Mouse (Mus musculus) induced T-regulatory cell, adult 2 months (primary cell): ENCODE results near the gene Abcg5.

Experiments
- DNase-seq: peaks from one replicate; pipeline ENCODE4 v3.0.0-alpha.2; 2012; ENCODE audit warnings: low read depth

Gene Abcg5

DNA sequence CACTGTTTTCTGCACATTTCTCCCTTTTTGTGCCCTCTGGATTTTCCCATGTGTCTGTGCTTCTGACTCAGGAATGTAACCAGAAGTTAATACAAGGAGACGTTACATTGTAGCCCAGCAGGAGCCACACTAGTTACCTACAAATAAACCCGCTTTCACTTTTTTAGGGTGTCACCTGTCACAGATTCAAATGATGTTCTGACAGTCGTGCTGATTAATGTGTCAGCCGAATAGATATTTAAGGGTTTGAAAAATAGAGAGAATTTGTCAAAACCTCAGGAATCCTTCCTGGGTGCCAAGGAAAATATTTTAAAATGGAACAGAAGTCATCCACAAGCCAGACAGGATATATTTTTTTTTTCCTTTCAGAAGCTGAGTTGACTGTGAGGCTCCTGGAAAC lies 2.5 kb upstream of the Abcg5 start:
- DNase-seq, result no peak

DNA sequence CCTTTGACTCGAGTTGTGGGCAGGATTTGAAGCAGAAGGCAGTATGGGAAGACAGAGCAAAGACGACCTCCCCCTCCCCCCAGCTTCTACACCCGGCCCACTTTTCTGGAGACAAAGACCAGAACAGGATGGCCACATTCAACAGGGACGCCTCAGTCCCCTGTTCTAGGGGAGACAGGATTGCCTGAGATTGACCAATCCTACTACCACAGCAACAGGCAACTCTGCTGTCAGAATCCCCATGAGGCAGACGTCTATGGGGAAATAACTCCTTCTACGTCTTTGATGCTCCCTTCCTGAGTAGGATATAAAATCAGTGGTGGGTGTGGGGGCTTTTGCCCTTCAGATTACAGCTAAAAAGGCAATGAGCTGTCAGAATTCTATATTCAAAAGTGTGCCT lies 1.5 kb upstream of the Abcg5 start:
- DNase-seq, result no peak

DNA sequence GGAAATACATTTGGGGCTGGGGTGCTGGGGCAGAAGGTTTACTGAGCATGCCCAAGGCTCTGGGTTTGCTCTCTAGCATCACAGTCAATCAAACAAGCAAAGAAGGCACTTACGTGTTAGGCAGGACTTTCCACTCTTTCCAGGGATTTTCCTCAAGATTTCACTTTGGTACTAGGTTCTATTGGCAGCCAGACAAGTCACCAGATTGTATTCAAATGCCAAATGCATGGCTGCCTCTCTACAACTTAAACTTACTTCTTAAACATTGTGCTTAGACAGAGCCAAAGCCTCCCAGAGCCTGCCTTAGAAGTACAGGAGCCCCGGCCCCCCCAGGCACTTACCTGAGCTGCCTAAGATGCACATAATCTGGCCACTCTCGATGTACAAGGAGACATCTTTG lies 1.1 kb downstream of the Abcg5 start:
- no peak for DNase-seq

DNA sequence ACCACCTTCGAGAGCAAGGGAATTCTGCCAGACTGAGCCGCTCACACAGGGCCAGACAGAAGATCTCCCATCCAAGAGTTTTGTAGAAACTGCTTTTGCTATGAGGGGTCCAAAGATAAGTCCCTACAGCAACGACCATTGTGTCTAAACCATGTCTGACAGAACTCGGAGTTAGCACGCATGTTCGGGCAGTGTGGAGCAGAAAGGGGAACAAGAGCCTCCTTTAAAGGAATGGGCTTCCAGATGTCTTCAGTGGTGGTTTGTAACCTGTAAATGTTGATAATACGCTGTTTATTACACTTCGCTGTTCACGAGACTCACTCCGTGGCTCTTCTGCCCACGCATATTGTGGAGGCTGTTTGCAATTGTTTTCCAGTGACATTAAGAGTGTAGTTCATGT lies 5.2 kb downstream of the Abcg5 start:
- DNase-seq, result no peak

DNA sequence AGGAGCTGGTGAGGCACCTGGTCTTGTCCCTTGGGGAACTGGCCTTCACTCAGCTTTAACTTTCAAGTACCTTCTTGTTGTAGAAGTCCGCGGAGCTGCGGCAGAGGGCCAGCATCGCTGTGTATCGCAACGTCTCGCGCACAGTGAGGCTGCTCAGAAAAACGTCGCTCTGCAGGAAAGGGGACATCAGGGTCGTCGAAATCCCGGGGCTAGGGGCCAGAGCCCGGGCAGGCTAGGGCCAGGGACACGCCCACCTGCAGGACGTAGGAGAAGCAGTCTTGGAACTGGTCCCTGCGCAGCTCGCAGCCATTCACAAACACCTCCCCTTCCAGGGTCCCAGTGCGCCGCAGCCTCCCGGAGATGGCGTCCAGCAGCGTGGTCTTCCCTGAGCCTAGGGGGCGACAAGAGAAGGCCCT lies 6.9 kb downstream of the Abcg5 start, which contains the start of gene Abcg8:
Abcg8 (plus strand) TSS at position 352 of the 416 bp plus-strand sequence.
- no peak for DNase-seq

DNA sequence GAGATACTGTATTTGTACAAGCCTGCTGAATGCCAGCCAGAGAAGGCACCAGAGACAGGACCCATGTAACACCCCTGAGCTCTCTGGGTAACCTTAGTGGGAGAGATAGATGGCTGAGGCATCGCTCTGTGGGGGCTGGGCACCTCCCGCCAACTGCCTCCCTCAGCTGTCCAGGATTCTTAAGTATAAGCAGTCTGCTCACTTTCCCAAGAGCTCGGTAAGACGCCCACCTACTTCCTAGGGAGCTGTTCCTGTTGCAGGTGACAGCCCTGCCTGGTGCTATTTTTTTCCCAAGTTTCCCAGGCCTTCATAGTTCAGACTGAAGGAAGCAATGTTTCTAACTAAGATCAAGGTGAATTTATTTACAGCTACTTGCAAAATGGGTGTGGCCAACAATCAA lies 7.6 kb downstream of the Abcg5 start:
- no peak for DNase-seq

DNA sequence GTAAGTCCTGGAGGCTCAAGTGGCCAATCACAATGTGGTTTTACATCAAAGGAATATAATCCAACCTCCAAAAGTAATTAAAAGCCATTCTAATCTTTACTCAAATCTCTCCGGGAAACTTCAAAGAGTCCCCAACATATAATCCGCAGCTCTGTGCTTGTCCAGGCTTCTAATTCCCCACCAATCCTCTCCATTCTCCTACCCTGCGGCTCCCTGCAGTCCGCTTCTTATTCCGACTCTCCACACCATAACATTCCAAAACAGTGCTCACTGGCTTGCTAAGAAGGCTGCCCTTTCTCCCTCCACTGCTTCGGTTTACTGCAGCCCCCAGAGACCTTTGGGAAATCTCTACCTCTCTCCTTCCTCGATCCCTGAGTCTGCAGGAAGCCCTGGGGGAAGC lies 8.8 kb downstream of the Abcg5 start:
- no peak for DNase-seq

DNA sequence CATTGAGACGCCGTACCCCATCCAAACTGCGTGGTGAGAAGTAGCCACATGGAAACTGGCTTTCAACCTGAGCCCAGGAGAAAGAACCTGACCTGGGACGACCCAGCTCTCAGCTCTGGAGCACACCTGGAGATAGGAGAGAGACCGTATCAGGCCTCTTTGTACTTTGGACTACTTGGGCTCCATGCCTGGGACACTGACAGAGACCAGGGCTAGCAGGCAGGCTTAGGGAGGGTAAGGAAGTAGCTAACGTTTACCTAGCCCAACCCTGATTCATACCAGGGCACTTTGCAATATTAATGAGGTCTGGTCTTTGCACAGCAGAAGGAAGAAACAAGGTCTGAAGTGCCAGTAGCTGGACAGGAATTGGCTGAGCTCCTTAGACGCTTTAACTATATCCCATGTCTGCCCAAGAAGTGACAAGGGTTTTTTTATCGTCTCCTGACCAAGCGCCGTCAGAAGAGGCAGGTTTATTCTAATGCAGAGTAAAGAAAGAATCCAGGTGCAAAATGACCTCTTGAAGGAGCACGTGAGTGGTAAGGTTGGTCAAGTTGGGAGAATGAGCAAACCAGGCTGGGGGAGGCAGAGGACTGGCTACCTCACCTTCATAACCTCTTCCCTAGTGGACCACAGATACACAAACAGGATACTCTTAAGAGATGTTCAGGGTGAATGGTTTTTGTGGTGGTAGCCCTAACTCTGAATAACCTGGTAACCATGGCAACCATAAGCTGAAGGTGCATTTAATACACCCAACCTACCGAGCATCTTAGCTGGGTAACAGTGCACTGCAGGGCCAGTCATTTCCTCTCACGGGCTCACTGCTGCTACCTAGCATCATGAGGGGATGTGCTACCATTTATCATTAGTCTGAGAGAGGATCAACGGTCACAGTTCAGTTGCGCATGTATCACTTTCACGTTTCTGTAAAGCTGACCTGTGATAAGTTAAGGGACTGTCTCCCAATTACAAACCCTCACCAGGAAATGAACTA lies 10.1 kb downstream of the Abcg5 start:
- no peak for DNase-seq

DNA sequence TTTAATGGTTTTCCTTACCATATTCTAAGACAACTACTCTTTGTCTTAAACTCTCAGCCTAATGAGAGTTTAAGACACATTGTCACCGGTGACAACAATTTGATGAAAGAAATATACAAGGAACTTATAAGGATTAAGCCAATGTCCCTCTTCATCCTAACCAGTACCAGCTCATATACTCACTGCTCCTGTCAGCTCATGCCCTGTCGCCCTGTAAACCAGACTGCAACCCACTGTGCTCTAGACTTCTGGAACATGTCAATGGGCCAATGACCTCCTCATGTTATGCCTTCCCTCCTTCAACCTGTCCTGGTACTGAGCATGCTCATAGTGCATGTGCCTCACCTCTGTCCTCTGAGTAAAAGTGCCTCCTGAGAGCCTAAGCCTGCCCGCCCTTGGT lies 15.0 kb downstream of the Abcg5 start:
- no peak for DNase-seq

DNA sequence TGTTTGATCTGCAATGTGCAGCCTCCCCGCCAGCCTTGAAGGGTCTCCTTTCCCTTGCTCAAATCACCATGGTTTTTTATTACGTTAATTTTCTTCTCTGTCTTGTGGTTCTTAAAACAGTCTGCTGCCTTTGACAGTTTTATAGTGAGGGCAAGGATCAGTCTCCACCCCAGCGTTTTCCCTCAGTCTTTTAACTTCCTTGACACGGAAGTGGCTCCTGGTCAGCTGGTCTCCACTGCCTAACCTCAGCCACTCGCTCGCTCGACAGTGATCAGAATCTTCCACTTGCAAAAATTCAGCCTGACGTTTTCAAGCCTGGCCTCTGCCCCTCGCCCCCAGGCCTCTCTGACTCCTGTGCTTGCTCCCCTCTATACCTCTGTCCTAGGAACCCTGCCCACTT lies 17.1 kb downstream of the Abcg5 start:
- no peak for DNase-seq

DNA sequence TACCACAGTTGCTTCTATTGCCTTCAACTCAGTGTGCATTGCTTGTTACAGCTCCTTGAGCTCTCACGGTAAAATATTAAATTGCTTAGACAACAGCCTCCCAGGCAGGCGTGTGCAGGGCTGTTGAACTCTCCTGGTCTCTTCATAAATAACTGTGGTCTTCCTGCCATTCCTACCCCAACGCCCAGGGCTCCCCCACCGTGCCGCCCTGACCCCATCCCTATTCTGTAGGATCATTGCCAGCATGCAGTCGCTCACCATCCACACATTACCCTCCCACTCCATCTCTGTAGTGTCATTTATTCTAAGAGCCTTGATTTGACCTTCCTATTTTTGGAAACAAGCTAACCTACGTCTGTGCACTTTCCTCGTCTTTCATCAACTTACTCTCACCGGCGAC lies 17.8 kb downstream of the Abcg5 start:
- no peak for DNase-seq

DNA sequence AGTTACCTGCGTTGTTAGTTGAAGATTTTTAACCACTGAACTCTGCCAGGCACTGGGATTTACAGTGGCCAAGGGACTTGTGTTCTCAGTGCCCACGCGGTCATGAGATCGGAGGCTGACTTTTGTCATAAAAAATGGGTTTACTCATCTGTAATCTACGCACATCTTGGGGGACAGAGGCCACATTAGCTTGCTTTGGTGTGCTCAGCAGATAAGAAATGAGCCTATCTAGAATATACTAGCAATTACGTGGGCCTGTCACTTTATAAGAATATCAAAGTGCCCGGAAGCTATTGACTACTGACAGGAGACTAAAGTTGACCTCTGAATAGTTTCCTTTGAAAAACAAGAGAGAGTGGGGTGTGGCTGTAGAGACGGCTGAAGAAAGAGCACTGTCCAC lies 23.9 kb downstream of the Abcg5 start:
- DNase-seq, result no peak

DNA sequence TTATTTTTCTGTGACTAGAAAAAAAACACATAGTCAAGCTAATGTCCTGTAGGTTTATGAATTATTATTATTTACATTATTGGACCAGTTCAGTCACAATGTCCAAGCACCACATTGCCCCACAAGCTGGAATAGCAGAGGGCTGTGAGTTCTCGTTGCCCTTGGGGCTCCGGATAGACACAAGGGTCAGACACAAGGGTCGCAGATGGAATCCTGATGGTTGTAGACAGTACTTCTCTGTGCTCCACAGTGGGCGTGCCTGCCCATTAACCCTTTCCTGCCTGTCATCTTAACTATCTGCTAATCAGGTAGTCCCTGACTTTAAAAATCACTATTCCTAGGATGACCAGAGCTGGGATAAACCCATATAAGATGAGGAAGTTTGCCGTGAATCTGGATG lies 24.6 kb downstream of the Abcg5 start:
- DNase-seq, result no peak

DNA sequence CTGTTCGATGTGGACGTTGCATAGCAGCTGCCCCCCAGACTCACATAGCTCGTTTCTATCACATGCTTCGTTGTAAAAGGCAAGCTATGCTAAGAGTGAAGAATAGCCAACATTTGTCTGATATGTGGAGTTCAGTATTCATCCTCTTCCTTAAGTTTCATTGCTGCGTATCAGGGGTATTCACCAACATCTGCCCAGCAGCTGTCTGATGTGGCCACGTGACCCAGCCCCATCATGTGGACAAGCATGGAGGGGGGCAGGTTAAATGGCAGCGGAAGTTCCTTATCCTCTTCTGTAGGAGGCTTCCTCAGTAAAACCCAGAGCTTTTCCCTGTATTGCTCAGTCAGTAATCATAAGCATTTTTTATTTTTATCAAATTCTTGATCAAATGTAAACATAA lies 25.0 kb downstream of the Abcg5 start:
- DNase-seq, result no peak

DNA sequence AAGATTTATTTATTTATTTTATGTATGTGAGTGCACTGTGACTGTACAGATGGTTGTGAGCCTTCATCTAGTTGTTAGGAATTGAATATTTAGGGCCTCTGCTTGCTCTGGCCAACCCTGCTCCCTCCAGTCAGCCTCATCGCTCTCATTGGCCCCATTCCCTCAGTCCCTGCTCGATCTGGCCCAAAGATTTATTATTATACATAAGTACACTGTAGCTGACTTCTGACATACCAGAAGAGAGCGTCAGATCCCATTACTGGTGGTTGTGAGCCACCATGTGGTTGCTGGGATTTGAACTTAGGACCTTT lies 25.4 kb downstream of the Abcg5 start:
- DNase-seq, result no peak

DNA sequence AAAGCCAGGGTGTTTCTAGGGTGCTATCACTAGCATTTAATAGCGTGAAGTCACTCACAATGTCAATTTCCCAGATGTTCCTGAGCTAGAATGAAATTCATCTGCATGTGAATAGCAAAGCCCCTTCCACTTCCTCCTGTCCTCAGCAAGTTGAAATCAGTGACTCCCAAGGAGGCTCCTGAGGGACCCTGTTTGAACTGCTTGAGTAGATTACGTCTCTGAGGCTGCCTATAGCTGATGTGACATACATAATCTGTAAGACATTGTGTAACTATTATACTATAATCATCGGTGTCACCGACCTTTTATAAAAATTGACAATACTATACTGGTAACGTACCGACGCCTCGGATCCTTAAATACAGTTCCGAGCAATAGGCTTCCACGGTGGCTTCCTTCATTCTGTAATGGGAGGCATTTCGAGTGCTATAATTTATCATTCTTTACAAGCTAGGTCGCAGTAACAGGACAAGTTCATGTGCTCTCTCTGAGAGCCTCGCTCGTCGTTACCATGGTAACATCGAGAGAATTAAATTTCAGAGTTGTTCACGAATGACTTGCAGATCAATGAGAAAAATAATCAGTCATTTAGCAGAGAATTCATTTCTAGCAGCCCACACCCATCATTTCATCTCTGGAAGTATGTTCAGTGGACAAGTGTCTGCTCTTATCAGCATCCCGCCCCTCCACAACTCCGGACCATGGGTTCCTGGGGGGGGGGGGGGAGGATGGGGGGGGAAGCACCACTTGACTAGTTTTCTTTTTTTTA lies 26.0 kb downstream of the Abcg5 start:
- no peak for DNase-seq

DNA sequence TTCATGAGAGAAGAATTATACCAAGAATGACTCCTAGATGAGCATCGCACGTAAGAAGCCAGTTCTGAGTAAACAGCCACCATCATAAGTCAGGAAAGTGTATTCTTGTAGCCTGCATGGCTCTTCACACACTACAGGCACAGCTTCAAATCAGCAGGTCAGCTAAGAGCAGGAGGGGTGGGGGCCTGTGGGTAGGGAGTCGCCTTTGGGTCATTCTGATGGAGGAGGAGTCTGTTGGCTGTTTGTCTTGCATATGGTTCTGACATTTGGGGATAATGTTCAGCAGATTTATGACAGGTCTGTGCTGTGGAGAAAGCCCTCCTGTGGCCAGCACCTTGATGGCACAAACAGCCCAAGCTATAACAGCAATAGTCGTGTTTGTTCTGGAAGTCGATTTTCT lies 26.6 kb downstream of the Abcg5 start:
- DNase-seq, result no peak

DNA sequence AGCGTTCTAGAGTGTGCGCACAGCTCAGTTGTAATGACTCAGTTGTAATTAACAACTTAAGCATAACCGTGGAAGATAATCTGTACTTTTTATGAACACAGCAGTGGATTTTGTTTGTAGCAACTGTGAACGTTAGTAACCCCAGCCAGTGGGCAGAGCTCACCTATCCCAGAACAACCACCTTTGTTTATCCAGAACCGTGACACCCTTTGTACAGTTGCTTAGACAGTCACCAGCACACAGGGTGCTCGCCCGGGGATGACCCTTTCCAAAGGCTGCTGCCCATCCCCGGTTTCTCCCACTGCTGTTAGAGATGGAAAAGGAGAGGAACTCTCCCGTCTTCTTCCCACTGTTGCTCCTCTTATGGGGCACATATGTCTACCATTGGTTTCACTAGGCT lies 29.3 kb downstream of the Abcg5 start:
- no peak for DNase-seq

DNA sequence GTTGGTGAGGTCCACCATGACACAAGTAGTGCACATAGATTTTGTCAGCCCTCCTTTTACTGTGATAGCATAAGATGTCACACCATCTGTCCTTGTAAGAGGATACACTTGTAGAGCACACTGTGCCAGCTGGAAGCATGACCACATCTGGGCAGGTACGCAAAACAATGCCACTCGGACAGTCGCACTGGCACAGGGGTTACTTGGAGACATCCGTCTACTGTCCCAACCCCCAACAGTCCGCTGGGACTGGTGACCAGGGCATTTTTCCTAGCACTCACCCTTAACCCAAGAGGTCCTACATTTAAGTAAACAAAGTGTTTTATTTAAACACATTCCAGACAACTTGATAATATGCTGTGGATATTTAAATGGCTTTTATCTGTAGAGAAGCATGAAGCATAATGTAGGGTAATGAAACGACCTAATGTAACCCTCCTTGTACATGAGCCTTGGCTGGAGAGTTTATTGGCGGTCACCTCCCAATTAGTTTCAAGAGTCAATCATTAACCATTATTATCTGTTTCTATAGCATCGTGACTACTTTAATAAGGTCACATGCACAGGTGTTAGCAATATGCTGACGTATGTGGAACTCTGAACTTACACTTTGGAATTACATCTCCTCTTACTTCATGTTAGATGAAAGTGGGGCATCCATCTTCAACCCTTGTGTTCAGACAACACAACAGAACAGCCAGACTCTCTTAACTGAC lies 32.4 kb downstream of the Abcg5 start:
- DNase-seq, result no peak

DNA sequence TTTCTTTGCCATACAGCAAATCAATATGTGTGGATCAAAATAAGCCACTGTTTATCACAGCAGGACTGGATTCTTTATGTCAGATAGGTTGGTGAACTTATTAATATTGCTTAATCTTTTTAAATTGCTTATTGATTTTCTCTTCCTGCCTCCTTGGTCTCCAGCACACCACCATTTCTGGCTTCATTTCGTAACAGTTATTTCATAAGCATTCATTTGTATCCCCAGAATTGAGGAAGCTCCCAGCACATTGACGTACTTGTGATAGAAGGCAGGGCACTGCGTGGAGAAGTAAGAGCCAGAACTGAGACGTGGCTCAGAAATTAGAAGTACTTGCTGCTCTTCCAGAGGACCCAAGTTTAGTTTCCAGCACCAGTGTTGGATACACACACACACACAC lies 35.2 kb downstream of the Abcg5 start:
- no peak for DNase-seq

DNA sequence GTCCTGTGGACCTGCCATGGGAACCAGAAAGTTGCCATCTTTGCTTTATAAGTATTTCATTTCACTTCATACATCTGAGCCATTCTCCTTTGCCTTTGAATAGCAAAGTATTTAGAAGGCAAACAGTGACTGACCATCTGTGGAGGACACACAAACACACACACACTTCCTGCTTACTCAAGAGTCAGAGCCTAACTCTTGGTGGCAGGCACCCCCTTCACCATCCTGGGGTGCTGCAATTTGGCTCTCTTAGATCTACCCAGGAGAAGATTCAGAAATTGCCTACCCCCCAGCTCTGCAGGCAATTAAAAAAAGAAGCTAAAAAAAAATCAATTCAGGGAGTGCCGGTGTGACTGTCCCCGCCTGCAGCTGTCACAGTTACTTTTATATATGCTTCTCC lies 36.3 kb downstream of the Abcg5 start:
- no peak for DNase-seq

DNA sequence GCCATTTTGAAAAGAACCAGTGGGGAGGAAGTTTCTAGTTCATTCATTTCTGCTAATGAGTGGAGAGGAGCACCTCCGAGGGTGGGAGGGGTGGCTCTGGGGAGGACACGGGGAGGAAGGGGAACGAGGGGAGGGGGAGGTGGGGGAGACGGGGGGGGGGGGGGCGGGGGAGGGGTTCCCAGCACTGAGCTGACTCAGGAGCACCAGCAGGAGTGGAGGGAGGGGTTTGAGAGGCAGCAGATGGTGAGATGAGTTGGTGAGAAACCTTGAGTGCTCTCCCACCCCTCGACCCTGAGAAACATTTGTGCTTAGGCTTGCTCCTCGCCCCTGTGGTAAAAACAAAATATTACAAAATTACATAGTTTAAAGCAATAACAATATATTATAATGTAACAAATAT lies 36.9 kb downstream of the Abcg5 start:
- DNase-seq, result no peak

DNA sequence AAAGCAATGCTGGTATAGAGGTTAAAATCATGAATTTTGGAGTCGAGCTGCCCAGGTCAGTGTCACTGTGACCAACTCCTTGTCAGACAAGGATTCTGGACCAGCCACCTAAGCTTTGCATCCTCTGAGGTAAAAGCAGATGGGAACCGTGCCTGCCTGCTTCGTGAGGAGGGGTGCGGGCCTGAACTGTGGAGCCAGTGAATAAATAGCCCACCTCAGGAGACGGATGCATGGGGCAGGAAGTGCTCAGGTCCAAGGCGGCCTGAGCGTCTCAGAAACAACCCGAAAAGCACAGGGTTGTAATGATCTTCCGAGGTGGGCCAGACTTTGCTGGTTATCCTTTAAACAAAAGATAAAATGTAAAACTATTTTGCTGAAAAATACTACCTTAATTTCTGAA lies 37.7 kb downstream of the Abcg5 start:
- no peak for DNase-seq
